Mouse (Mus musculus) heart, adult 2 months (tissue): ENCODE data around the gene Nt5c1a. TPM values are rescaled to one million over a fixed set of nuclear protein-coding genes. Genes with fewer than 3 reads are reported as not detected.
"Not testable (repeated sequence)": the region's sequence is repeated elsewhere in the genome, so short reads cannot be mapped to it uniquely, and the experiment has no call there.

Source experiments
- DNase-seq, 2 experiments: peaks; one replicate each; pipeline ENCODE4 v3.0.0; 2021
- H3K27ac ChIP-seq: fragments of 200-600 bp; 2 replicates; pipeline ENCODE4 v1.8.1; 2022
- H3K27me3 ChIP-seq: fragments of 200-500 bp; 2 replicates; pipeline ENCODE4 v1.6.1; 2012; ENCODE audit warnings: mild to moderate bottlenecking, low read length, inconsistent platforms, mixed read lengths; ENCODE audit not compliant: control insufficient read depth, insufficient read depth
- H3K36me3 ChIP-seq: fragments of 200-500 bp; 2 replicates; pipeline ENCODE4 v1.6.1; 2012; ENCODE audit warnings: low read length, inconsistent platforms; ENCODE audit not compliant: control insufficient read depth, insufficient read depth
- H3K4me1 ChIP-seq: fragments of 200-500 bp; 2 replicates; pipeline ENCODE4 v1.6.1; 2011; ENCODE audit warnings: low read length; ENCODE audit not compliant: control insufficient read depth, insufficient read depth
- H3K4me3 ChIP-seq: fragments of 200-600 bp; 2 replicates; pipeline ENCODE4 v1.8.1; 2022
- H3K79me2 ChIP-seq: fragments of 200-500 bp; replicated peaks from 2 replicates; pipeline ENCODE4 v1.6.1; 2012; ENCODE audit warnings: mild to moderate bottlenecking, inconsistent platforms, low read length, moderate library complexity, mixed read lengths; ENCODE audit not compliant: control insufficient read depth, insufficient read depth
- H3K9ac ChIP-seq: fragments of 200-500 bp; 2 replicates; pipeline ENCODE4 v1.6.1; 2012; ENCODE audit warnings: low read depth, mild to moderate bottlenecking, control low read depth, inconsistent platforms, low read length, mixed read lengths
- CTCF ChIP-seq: fragments of 200-600 bp; IDR thresholded peaks from 2 replicates; pipeline ENCODE4 v1.8.1; 2022; ENCODE audit warnings: antibody characterized with exemption, mild to moderate bottlenecking, moderate library complexity
- EP300 ChIP-seq: fragments of 200-500 bp; IDR thresholded peaks from 2 replicates; pipeline ENCODE4 v1.6.1; 2011; ENCODE audit warnings: low read depth, low read length, control low read depth; ENCODE audit not compliant: insufficient read depth
- POLR2A ChIP-seq: fragments of 200-500 bp; IDR thresholded peaks from 2 replicates; pipeline ENCODE4 v1.6.1; 2011; ENCODE audit warnings: mild to moderate bottlenecking, low read depth, low read length, control low read depth; ENCODE audit not compliant: insufficient read depth
- WGBS: fragments of 180-500 bp; shearing (Covaris S2); methylation state at CpG from one replicate; pipeline ENCODE4 v1.1.7; 2018; 5-methylcytosine and 5-hydroxymethylcytosine counted together
- intact Hi-C: fragments of 180-260 bp; cut with DNase I; formaldehyde crosslinking; loops from one replicate; pipeline ENCODE4 v1.15.1; 2025
- polyA plus RNA-seq: library from polyadenylated mRNA; depleted of rRNA; stranded (reverse); fragments of >200 nt; gene quantifications from 2 replicates; pipeline ENCODE4 v1.2.3, GENCODE M21; 2012
- total RNA-seq, 2 experiments: library from RNA; stranded (reverse); gene quantifications; 2 replicates each; pipeline ENCODE4 v1.2.3; 2021

Gene Nt5c1a
- total and polyA plus RNA-seq, 3 experiments: 19.6 to 57.6 (median 50.8) TPM

DNA sequence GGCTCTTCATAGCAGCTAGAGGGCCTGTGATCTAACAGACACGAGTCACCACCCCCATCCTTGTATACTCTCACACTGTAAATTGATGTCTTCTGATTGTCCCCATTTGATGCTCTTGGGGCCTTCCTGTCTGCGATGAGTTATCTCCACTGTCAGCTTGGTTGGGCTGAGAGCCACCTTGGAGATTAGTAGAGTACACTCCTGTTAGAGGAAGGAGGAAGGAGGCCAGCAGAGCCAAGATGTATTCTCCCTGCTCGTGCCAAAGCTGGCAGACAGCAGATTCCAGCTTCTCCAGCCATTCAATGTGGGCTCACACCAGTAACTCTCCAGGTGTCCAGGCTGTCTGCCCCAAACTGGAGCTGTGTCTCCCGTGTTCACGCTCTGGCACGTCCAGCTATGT, 40.7 kb upstream of the Nt5c1a start:
- no peaks in the 10 kb centered on the region for H3K79me2 ChIP-seq
- H3K4me1 ChIP-seq: no peaks in the 10 kb centered on the region
- WGBS: 74% methylated on average over 6 of the region's 6 CpGs
- no peak overlapping the region for H3K27ac ChIP-seq
- intact Hi-C loops: no loop called here
- no peak overlapping the region for H3K9ac ChIP-seq
- H3K36me3 ChIP-seq: no peaks in the 10 kb centered on the region
- TF ChIP-seq EP300 (no peak), POLR2A (no peak), CTCF (no peak)
- H3K27me3 ChIP-seq: no peaks in the 10 kb centered on the region
- H3K4me3 ChIP-seq: no peak overlapping the region
- DNase-seq: no peak

- H3K4me3 ChIP-seq, DNase-seq, intact Hi-C loops, H3K9ac ChIP-seq, H3K27ac ChIP-seq, H3K79me2 ChIP-seq, H3K36me3 ChIP-seq, H3K4me1 ChIP-seq, H3K27me3 ChIP-seq: not testable (repeated sequence)
- WGBS: 80% methylated on average over 3 of the region's 3 CpGs
These were observed 40.1 kb upstream of the Nt5c1a start for GRCm38 (mm10) chr4:123161251-123161650.

DNA sequence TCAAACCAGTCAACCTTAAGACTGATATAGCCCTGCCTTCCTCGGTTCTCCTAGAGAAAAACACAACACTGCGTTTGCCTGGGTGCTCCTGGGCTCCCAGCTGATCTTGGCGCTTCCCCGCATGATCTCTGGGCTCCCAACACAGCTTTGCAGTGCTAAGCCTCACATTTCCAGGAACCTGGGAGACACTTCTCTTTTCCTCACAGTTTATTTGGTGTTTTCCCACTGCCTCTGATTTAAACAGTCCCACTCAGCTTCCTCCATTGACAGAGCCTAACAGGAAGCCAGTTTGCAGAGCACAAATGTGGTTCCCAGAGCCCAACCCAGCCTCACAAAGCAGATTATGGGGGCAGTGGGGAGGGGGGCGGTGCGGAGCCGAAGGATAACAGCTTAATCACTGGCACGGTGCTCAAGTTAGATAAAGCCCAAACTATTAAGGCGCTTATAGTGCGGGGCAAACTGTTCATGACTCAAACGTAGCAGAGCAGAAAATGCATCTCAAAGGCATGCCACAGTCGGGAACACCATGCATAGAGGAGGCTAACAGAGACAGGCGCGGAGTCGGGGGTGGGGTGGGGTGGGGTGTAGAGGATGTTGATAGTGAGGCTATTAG, 38.9 kb upstream of the Nt5c1a start:
- no peak overlapping the region for H3K9ac ChIP-seq
- TF ChIP-seq CTCF: no peak
- TF ChIP-seq POLR2A: no peak
- no peak for TF ChIP-seq EP300
- H3K27ac ChIP-seq: no peak overlapping the region
- no peaks in the 10 kb centered on the region for H3K4me1 ChIP-seq
- no peak for DNase-seq
- H3K36me3 ChIP-seq: no peaks in the 10 kb centered on the region
- intact Hi-C loops: no loop called here
- no peaks in the 10 kb centered on the region for H3K27me3 ChIP-seq
- 15% methylated on average over 15 of the region's 15 CpGs for WGBS
- no peak overlapping the region for H3K4me3 ChIP-seq
- H3K79me2 ChIP-seq: no peaks in the 10 kb centered on the region

GRCm38 (mm10) chr4:123164157-123164556, 37.1 kb upstream of the Nt5c1a start:
- 43% methylated on average over 15 of the region's 15 CpGs for WGBS
- Histone ChIP-seq H3K4me1 (no peaks in the 10 kb centered on the region), H3K4me3 (no peak overlapping the region), H3K36me3 (no peaks in the 10 kb centered on the region), H3K27ac (no peak overlapping the region), H3K79me2 (no peaks in the 10 kb centered on the region), H3K9ac (no peak overlapping the region), H3K27me3 (no peaks in the 10 kb centered on the region)
- intact Hi-C loops: no loop called here
- TF ChIP-seq EP300 (no peak), POLR2A (no peak), CTCF (0 out of 2 replicates have a peak, but pooled peaks have one; percentile 22)
- DNase-seq: no peak

- Histone ChIP-seq H3K4me3 (no peak overlapping the region), H3K27me3 (no peaks in the 10 kb centered on the region; the same call in 1 of the 2 replicates), H3K9ac (no peak overlapping the region), H3K27ac (no peak overlapping the region), H3K4me1 (no peaks in the 10 kb centered on the region), H3K79me2 (no peaks in the 10 kb centered on the region), H3K36me3 (no peaks in the 10 kb centered on the region)
- no peak for DNase-seq
- TF ChIP-seq CTCF (peak; percentile 35), POLR2A (no peak), EP300 (no peak)
- intact Hi-C loops: no loop called here
These were observed 29.5 kb upstream of the Nt5c1a start for GRCm38 (mm10) chr4:123171811-123172210.

GRCm38 (mm10) chr4:123182328-123183238, 18.7 kb upstream of the Nt5c1a start, which contains the start of gene Hpcal4:
TSS of gene Hpcal4 (plus strand) at chr4:123183227.
- intact Hi-C loops: no loop called here
- H3K4me3 ChIP-seq: peak within 1 kb of the TSS; percentile 38
- H3K27me3 ChIP-seq: peaks cover 17% of the 10 kb centered on the region
- DNase-seq: no peak
- H3K9ac ChIP-seq: 0 out of 2 replicates have a peak within 1 kb of the TSS, but pooled peaks have one; percentile 22
- H3K27ac ChIP-seq: no peak within 1 kb of the TSS
- TF ChIP-seq EP300: no peak
- TF ChIP-seq POLR2A: no peak
- TF ChIP-seq CTCF: no peak
- WGBS: 2% methylated on average over 44 of the region's 44 CpGs
- peaks cover 1% of the 10 kb centered on the region; the same call in 1 of the 2 replicates for H3K4me1 ChIP-seq
- H3K79me2 ChIP-seq: no peaks in the 10 kb centered on the region
- H3K36me3 ChIP-seq: no peaks in the 10 kb centered on the region
